Mouse (Mus musculus): ENCODE results near the gene Smco2. TPM values are rescaled to one million over a fixed set of nuclear protein-coding genes. Genes with fewer than 3 reads are reported as not detected.

Smco2 gene
- polyA plus RNA-seq, 1 experiment = 0.12 TPM

DNA sequence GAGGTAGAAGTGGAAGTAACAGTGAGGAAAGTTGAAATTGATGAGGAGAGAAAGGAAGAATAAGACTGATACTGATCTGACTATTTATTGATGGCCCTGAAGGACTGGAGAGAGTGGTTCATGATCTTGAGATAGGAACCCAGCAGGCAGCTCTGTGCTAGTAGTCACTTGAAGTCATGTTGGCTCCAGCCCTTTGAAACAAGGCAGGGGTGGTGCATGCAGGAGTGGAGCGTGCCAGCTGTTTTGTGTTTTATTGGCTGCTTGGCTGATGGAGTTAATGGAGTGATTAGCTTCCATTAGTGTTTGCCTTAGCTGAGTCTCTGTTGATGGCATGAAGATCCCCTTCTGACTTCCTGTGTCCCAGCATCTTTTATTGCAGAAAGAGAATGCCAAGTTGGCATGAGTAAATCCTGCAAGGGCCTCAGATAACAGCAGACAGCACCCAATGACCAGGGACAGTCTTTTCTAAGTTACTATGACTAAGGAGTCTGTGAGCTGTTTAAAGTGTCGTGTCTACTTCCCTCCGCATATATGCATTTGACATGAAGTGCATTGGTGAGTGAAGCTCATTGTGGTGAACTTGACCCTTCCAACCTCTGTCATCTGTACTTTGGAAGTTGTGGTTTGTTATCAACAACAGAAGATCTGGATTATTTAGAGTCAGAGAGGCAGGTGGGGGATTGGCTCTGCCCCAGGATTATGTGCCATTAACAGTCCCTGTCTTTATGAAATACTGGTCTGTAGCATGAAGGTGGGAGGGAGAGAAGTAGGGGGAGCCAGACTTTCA, 56.3 kb downstream of the Smco2 start:
- Histone ChIP-seq H3K4me1 (ENCODE audit: control insufficient read depth, insufficient read depth, low read length) (peaks cover 9% of the 10 kb centered on the region), H3K4me3 (replicated peaks; ENCODE audit: extremely low read depth, low read depth, low read length) (no peak overlapping the region)
- 77% methylated on average over 3 of the region's 3 CpGs for WGBS
- DNase-seq = no peak
- TF ChIP-seq CTCF (IDR thresholded peaks at IDR 0.05; ENCODE audit: insufficient read depth, low read length) (no peak), POLR2A (IDR thresholded peaks at IDR 0.05; ENCODE audit: borderline replicate concordance, extremely low read depth, low read depth, low read length) (no peak)

GRCm38 (mm10) chr6:146907061-146907794, 57.3 kb downstream of the Smco2 start:
- DNase-seq = no peak
- Histone ChIP-seq H3K4me3 (replicated peaks; ENCODE audit: extremely low read depth, low read depth, low read length) (no peak overlapping the region), H3K4me1 (ENCODE audit: control insufficient read depth, insufficient read depth, low read length) (peaks cover 15% of the 10 kb centered on the region)
- no peak for TF ChIP-seq CTCF (IDR thresholded peaks at IDR 0.05; ENCODE audit: insufficient read depth, low read length)
- TF ChIP-seq POLR2A (IDR thresholded peaks at IDR 0.05; ENCODE audit: borderline replicate concordance, extremely low read depth, low read depth, low read length) = no peak
- 56% methylated on average over 5 of the region's 5 CpGs for WGBS

- Histone ChIP-seq H3K4me3 (replicated peaks; ENCODE audit: extremely low read depth, low read depth, low read length) (no peak overlapping the region), H3K4me1 (ENCODE audit: control insufficient read depth, insufficient read depth, low read length) (peaks cover 19% of the 10 kb centered on the region)
- TF ChIP-seq POLR2A (IDR thresholded peaks at IDR 0.05; ENCODE audit: borderline replicate concordance, extremely low read depth, low read depth, low read length) (no peak), CTCF (IDR thresholded peaks at IDR 0.05; ENCODE audit: insufficient read depth, low read length) (no peak)
- no peak for DNase-seq
- 64% methylated on average over 1 of the region's 1 CpGs for WGBS
Measured at GRCm38 (mm10) chr6:146907795-146908190, 57.9 kb downstream of the Smco2 start.

GRCm38 (mm10) chr6:146908801-146909200, 58.9 kb downstream of the Smco2 start:
- no peak overlapping the region for H3K4me3 ChIP-seq (replicated peaks; ENCODE audit: extremely low read depth, low read depth, low read length)
- DNase-seq = no peak
- WGBS = 47% methylated on average over 2 of the region's 2 CpGs
- no peak for TF ChIP-seq CTCF (IDR thresholded peaks at IDR 0.05; ENCODE audit: insufficient read depth, low read length)
- no peak for TF ChIP-seq POLR2A (IDR thresholded peaks at IDR 0.05; ENCODE audit: borderline replicate concordance, extremely low read depth, low read depth, low read length)
- peaks cover 24% of the 10 kb centered on the region for H3K4me1 ChIP-seq (ENCODE audit: control insufficient read depth, insufficient read depth, low read length)

DNA sequence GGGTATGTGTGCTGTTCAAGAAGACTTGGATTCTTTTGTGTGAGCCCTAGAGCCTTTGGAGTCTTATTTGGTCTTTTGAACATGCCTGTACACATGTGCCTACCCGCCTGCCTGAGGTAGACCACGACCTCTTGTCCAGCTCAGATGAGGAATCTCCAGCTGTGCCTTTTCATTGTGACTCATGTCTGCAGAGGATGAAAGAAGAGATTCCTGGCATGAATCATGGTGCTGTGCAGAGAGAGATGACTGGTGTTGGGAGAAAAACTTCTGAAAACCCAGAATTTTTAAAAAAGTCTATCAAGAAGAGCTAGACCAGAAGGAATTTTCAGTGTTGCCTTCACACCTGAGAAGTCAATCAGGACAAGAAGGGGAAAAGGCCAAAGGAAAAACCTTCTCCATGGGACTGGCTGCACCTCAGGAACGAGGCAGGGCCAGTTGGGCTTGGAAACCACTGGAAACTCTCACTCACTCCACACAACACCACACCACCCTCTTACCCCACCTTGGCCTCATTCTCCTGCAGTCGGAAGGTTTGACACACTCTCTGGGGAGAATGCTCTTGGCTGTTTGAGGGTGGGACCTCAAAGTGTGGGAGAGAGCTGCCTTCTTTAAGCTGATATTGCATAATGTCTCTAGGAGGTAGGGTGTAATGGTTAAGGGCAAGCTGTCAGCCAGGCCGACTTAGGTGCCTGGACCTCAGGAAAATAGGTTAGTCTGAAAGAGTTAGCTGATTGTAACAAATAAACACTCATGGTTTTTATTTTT, 60.0 kb downstream of the Smco2 start:
- peaks cover 24% of the 10 kb centered on the region for H3K4me1 ChIP-seq (ENCODE audit: control insufficient read depth, insufficient read depth, low read length)
- DNase-seq = no peak
- 55% methylated on average over 5 of the region's 5 CpGs for WGBS
- H3K4me3 ChIP-seq (replicated peaks; ENCODE audit: extremely low read depth, low read depth, low read length) = no peak overlapping the region
- TF ChIP-seq CTCF (IDR thresholded peaks at IDR 0.05; ENCODE audit: insufficient read depth, low read length) (no peak), POLR2A (IDR thresholded peaks at IDR 0.05; ENCODE audit: borderline replicate concordance, extremely low read depth, low read depth, low read length) (no peak)

- no peak overlapping the region for H3K4me3 ChIP-seq (replicated peaks; ENCODE audit: extremely low read depth, low read depth, low read length)
- TF ChIP-seq CTCF (IDR thresholded peaks at IDR 0.05; ENCODE audit: insufficient read depth, low read length) (no peak), POLR2A (IDR thresholded peaks at IDR 0.05; ENCODE audit: borderline replicate concordance, extremely low read depth, low read depth, low read length) (no peak)
- H3K4me1 ChIP-seq (ENCODE audit: control insufficient read depth, insufficient read depth, low read length) = peaks cover 24% of the 10 kb centered on the region
- no peak for DNase-seq
- 58% methylated on average over 2 of the region's 2 CpGs for WGBS
Measured at GRCm38 (mm10) chr6:146910801-146911200, 60.9 kb downstream of the Smco2 start.

GRCm38 (mm10) chr6:146912835-146913488, 63.1 kb downstream of the Smco2 start:
- peak; percentile 29 for DNase-seq
- WGBS = 2% methylated on average over 3 of the region's 3 CpGs
- Histone ChIP-seq H3K4me1 (ENCODE audit: control insufficient read depth, insufficient read depth, low read length) (peaks cover 22% of the 10 kb centered on the region), H3K4me3 (replicated peaks; ENCODE audit: extremely low read depth, low read depth, low read length) (no peak overlapping the region)
- TF ChIP-seq POLR2A (IDR thresholded peaks at IDR 0.05; ENCODE audit: borderline replicate concordance, extremely low read depth, low read depth, low read length) (no peak), CTCF (IDR thresholded peaks at IDR 0.05; ENCODE audit: insufficient read depth, low read length) (no peak)

DNA sequence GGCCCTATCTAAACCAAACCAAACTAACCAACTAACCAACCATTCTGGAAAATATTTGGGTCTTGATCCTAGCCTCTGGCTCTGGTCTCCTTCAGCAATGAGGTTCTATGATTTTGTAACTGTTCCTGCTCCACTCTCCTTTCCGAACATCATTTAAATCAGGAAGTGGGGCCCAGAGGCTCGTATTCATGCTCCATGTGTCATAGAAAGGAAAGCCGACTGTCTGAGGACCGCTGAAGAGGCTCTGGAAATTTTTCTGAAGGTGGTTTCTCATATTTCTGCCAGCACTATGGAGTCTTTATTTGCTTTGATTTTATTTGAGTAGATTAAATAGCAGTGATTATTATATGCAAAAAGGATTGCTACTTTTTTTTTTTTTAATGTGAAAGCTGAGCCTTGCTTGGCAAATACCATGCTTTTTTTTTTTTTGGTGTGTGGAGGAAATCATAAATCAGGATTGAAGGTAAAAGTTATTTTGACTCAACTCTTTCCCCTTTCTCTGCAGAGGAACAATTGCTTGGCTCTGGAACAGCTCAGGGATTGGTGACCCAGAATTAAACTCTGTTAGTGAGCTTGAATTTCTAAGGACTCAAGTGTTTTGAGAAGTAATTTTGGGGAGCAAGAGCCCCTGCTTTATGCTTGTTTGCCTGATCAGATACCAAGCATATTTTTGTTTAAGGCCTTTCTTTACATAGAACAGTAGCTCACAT, 63.7 kb downstream of the Smco2 start:
- no peak overlapping the region for H3K4me3 ChIP-seq (replicated peaks; ENCODE audit: extremely low read depth, low read depth, low read length)
- H3K4me1 ChIP-seq (ENCODE audit: control insufficient read depth, insufficient read depth, low read length) = peaks cover 22% of the 10 kb centered on the region
- no peak for TF ChIP-seq CTCF (IDR thresholded peaks at IDR 0.05; ENCODE audit: insufficient read depth, low read length)
- TF ChIP-seq POLR2A (IDR thresholded peaks at IDR 0.05; ENCODE audit: borderline replicate concordance, extremely low read depth, low read depth, low read length) = no peak
- no peak for DNase-seq
- WGBS = 14% methylated on average over 4 of the region's 4 CpGs
